Mouse (Mus musculus) forebrain, embryonic 10.5 days (tissue): ENCODE results near the gene Fzd5. TPM values are rescaled to one million over a fixed set of nuclear protein-coding genes. Genes with fewer than 3 reads are reported as not detected.

ENCODE experiments used
- DNase-seq: peaks from one replicate; pipeline ENCODE4 v3.0.0-alpha.2; 2017; ENCODE audit warnings: low spot score; ENCODE audit errors: extremely low spot score
- H3K27ac ChIP-seq: fragments of 300-500 bp; sonication (generic); 2 replicates; pipeline ENCODE4 v1.5.1; 2016; ENCODE audit warnings: mild to moderate bottlenecking
- H3K27me3 ChIP-seq: fragments of 300-500 bp; sonication (generic); 2 replicates; pipeline ENCODE4 v1.6.1; 2016; ENCODE audit warnings: mild to moderate bottlenecking; ENCODE audit not compliant: poor library complexity, severe bottlenecking
- H3K36me3 ChIP-seq: fragments of 300-500 bp; sonication (generic); replicated peaks from 2 replicates; pipeline ENCODE4 v1.6.1; 2016; ENCODE audit warnings: mild to moderate bottlenecking, moderate library complexity
- H3K4me1 ChIP-seq: fragments of 300-500 bp; sonication (generic); 2 replicates; pipeline ENCODE4 v1.6.1; 2016
- H3K4me3 ChIP-seq: fragments of 300-500 bp; sonication (generic); 2 replicates; pipeline ENCODE4 v1.5.1; 2016; ENCODE audit warnings: mild to moderate bottlenecking, moderate library complexity
- H3K9me3 ChIP-seq: fragments of 300-500 bp; sonication (generic); 2 replicates; pipeline ENCODE4 v1.6.1; 2016; ENCODE audit warnings: mild to moderate bottlenecking, moderate library complexity
- WGBS: fragments of 180-500 bp; shearing (Covaris S2); methylation state at CpG from one replicate; pipeline ENCODE4 v1.1.7; 2016; 5-methylcytosine and 5-hydroxymethylcytosine counted together
- polyA plus RNA-seq: library from polyadenylated mRNA; unstranded; fragments of >200 nt; fragmentation: Nextera tagmentation; extraction: Ambion mirVana; gene quantifications from 2 replicates; pipeline ENCODE4 v1.2.1, GENCODE M21; 2016

Gene Fzd5
- polyA plus RNA-seq, 1 experiment from 2014 or later = 1.4 TPM

GRCm38 (mm10) chr1:64744616-64745015 lies 7.1 kb upstream of the Fzd5 start:
- H3K27ac ChIP-seq = no peak overlapping the region
- H3K36me3 ChIP-seq = no peaks in the 10 kb centered on the region
- H3K4me3 ChIP-seq = no peak overlapping the region
- H3K4me1 ChIP-seq = no peaks in the 10 kb centered on the region
- H3K9me3 ChIP-seq = no peaks in the 10 kb centered on the region; the same call in 1 of the 2 replicates
- DNase-seq = no peak
- H3K27me3 ChIP-seq = peaks cover 19% of the 10 kb centered on the region

GRCm38 (mm10) chr1:64742741-64743408 lies 5.3 kb upstream of the Fzd5 start:
- Histone ChIP-seq H3K4me1 (peaks cover 16% of the 10 kb centered on the region), H3K4me3 (no peak overlapping the region), H3K9me3 (no peaks in the 10 kb centered on the region; the same call in 1 of the 2 replicates), H3K27me3 (peaks cover 32% of the 10 kb centered on the region), H3K27ac (no peak overlapping the region), H3K36me3 (no peaks in the 10 kb centered on the region)
- 92% methylated on average over 18 of the region's 18 CpGs for whole genome bisulfite sequencing
- DNase-seq = no peak

GRCm38 (mm10) chr1:64738661-64739082 lies 1.1 kb upstream of the Fzd5 start:
- WGBS = under 1% methylated on average over 14 of the region's 14 CpGs
- Histone ChIP-seq H3K27me3 (peaks cover 64% of the 10 kb centered on the region), H3K27ac (peak overlapping the region; percentile 78), H3K4me1 (peaks cover 57% of the 10 kb centered on the region), H3K36me3 (no peaks in the 10 kb centered on the region), H3K9me3 (no peaks in the 10 kb centered on the region), H3K4me3 (peak overlapping the region; percentile 74)
- peak; percentile 51 for DNase-seq

DNA sequence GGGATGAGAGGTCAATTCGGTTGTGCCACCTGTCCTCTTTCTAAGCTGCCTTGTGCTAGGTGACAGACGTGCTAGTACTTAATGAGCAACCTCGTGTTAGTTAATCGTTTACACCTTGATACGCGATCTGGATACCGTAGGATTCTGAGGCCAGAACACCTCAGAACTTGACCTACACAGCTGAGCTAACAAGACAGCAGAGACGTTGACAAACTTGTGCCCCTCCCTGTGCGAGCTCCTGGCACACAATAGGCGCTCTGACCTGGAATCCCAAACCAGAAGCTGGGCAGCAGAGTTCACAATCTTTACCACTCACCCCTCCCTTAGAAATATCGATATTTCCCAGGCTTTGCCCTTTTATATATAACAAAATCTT lies 617 bp upstream of the Fzd5 start:
- H3K36me3 ChIP-seq = no peaks in the 10 kb centered on the region
- peak overlapping the region; percentile 74 for H3K4me3 ChIP-seq
- H3K27ac ChIP-seq = peak overlapping the region; percentile 78
- whole genome bisulfite sequencing = under 1% methylated on average over 11 of the region's 11 CpGs
- H3K4me1 ChIP-seq = peaks cover 63% of the 10 kb centered on the region
- peaks cover 69% of the 10 kb centered on the region for H3K27me3 ChIP-seq
- no peaks in the 10 kb centered on the region for H3K9me3 ChIP-seq
- DNase-seq = no peak

GRCm38 (mm10) chr1:64736681-64737501 lies 660 bp downstream of the Fzd5 start:
- peak; percentile 53 for DNase-seq
- H3K27me3 ChIP-seq = peaks cover 82% of the 10 kb centered on the region
- peak overlapping the region; percentile 85 for H3K27ac ChIP-seq
- peaks cover 75% of the 10 kb centered on the region for H3K4me1 ChIP-seq
- peak overlapping the region; percentile 74 for H3K4me3 ChIP-seq
- H3K36me3 ChIP-seq = no peaks in the 10 kb centered on the region
- WGBS = under 1% methylated on average over 56 of the region's 56 CpGs
- H3K9me3 ChIP-seq = no peaks in the 10 kb centered on the region

DNA sequence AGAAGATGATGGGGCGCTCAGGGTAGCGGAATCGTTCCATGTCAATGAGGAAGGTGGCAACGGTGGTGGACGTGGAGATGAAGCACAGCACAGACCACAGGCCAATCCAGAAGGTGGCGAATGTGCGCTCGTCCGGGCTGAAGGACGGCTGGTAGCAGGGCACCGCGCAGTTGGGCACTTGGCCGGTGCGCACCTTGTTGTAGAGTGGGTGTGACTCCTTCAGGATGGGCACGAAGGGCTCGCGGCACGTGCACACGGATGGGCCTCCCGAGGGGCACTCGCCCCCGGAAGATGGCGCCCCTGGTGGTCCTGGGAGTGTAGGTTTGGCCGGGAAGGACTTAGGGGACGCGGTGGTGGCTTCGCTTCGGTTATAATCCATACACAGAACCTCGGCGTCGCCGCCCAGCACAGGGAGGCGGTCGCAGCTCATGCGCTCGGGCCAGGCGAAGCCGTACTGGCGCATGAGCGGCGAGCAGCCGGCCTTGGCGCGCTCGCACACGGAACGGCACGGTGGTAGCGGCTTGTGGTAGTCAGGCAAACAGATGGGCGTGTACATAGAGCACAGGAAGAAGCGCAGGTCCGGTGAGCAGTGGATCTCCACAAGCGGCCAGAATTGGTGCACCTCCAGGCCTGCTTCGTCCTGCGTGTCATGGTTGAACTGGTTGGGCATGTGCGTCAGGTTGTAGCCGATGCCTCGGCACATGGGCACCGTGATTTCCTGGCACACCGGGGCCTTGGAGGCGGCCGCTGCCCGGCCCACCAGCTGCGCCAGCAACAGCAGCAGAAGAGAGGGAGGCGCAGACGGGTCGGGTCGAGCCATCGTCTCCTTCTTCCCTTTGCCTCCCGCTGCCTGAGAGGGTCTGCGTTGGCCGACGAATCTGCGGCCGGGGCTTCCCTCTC lies 1.5 kb downstream of the Fzd5 start:
- Histone ChIP-seq H3K27ac (peak overlapping the region; percentile 85), H3K4me1 (peaks cover 83% of the 10 kb centered on the region), H3K9me3 (no peaks in the 10 kb centered on the region), H3K4me3 (peak overlapping the region; percentile 74), H3K27me3 (peaks cover 90% of the 10 kb centered on the region), H3K36me3 (no peaks in the 10 kb centered on the region)
- peak; percentile 73 for DNase-seq
- WGBS = 7% methylated on average over 75 of the region's 75 CpGs

DNA sequence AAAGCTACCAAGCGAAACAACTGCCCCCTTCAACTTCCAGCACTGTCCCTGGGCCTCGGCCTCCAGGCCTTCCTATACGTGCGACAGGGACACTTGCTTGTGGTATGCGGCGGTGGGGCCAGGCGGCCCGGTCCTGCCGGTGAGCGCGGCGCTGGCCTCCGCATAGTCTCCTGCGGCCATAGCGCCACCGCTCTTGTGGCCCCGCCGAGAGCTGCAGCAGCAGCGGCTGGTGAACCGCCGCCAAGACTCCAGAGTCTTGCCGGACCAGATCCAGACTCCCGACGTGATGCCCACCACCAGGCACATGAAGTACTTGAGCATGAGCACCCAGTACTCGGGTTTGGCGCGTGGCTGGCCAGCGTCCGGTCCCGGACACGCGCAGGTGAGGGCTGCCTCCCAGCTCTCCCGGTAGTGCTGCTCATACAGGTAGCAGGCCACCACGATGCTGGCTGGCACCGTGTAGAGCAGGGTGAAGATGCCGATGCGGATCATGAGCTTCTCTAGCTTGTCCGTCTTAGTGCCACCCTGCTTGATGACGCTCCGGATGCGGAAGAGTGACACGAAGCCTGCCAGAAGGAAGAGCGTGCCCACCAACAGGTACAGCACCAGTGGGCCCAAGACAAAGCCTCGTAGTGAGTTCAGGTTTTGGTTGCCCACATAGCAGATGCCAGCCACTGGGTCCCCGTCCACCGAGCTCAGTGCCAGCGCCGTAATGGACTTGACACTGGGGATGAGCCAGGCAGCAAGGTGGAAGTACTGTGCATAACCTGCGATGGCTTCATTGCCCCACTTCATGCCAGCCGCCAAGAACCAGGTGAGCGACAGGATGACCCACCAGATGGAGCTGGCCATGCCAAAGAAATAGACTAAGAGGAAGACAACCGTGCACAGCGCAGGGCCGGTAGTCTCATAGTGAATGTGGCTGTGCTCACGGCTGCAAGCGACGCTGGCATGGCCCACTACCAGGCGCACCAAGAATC lies 2.5 kb downstream of the Fzd5 start:
- Histone ChIP-seq H3K27me3 (peaks cover 89% of the 10 kb centered on the region), H3K27ac (peak overlapping the region; percentile 85), H3K36me3 (no peaks in the 10 kb centered on the region), H3K9me3 (no peaks in the 10 kb centered on the region), H3K4me3 (peak overlapping the region; percentile 74), H3K4me1 (peaks cover 83% of the 10 kb centered on the region)
- peak; percentile 54 for DNase-seq
- 28% methylated on average over 58 of the region's 58 CpGs for WGBS

DNA sequence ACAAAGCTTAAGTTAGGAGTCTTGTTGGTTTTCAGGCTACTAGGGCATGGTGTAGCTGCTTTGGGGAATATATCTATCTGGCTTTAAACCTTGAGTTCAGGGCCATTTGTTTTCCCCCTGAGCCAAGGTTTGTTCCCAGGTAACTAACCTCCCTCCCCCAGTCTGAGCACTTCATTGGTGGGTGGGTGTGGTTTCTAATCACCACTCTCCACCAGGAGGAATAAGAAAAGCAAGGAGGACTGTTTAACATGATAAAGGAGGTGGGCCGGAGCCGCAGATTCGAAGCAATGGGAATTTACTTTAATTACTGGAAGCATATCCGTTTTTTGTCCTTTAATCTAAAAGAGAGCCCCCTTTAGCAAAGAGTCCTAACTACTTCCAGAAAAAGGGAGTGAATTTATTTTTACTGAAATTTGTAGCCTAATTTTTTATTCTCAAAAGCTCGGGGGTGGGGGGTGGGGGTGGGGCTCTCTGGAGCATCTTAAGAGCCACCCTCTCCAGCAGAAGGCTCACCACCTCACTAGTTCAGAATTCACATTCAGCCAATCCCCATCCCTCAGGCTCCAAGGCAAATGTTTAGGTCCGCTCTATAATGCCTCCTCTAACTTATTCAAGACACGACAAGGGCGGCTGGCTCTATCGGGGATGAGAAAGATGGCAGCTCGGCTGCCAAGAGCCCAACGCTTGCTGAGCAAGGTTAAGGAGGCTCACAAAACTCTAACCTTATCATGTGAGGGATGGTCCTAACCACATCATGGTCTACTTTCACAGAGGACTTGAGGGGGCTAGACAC lies 3.9 kb downstream of the Fzd5 start:
- H3K9me3 ChIP-seq = no peaks in the 10 kb centered on the region
- WGBS = 11% methylated on average over 11 of the region's 11 CpGs
- H3K4me3 ChIP-seq = peak overlapping the region; percentile 74
- peaks cover 74% of the 10 kb centered on the region for H3K4me1 ChIP-seq
- no peaks in the 10 kb centered on the region for H3K36me3 ChIP-seq
- peaks cover 75% of the 10 kb centered on the region for H3K27me3 ChIP-seq
- no peak overlapping the region for H3K27ac ChIP-seq
- DNase-seq = no peak

DNA sequence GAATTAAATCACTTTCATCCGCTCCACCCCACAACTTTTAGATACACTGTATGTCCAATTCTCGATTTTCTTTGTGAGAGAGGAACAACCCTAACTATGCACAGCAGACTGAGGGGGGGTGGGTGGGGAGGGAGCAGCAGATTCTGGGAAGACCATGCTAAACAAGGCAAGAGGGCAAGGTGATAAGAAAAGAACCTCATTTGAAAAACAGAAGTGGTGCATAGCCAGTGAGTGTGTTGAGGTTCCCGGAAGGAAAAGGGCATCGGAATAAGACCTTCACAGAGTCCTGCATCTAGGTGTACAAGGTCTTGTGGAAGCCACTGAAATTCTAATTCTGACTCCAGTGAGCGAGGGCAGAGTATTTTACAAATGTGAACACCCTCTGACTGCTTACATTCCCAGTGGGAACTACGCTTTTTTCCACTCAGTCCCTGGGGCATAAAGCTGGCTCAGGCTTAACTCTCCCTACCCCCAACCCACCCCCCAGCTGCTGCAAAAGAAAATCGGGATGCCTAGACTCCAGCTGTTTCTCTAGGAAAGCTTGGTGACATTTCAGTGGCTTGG lies 4.8 kb downstream of the Fzd5 start:
- no peaks in the 10 kb centered on the region for H3K9me3 ChIP-seq
- 48% methylated on average over 7 of the region's 7 CpGs for WGBS
- no peak for DNase-seq
- H3K27me3 ChIP-seq = peaks cover 68% of the 10 kb centered on the region
- H3K27ac ChIP-seq = no peak overlapping the region
- H3K36me3 ChIP-seq = 0 out of 2 replicates have a peak, but pooled peaks cover 5% of the 10 kb centered on the region
- peak overlapping the region; percentile 74 for H3K4me3 ChIP-seq
- peaks cover 65% of the 10 kb centered on the region for H3K4me1 ChIP-seq

GRCm38 (mm10) chr1:64732161-64732560 lies 5.4 kb downstream of the Fzd5 start:
- Histone ChIP-seq H3K27ac (0 out of 2 replicates have a peak overlapping the region, but pooled peaks have one; percentile 11), H3K27me3 (peaks cover 65% of the 10 kb centered on the region), H3K9me3 (no peaks in the 10 kb centered on the region), H3K4me1 (peaks cover 60% of the 10 kb centered on the region), H3K36me3 (0 out of 2 replicates have a peak, but pooled peaks cover 5% of the 10 kb centered on the region), H3K4me3 (0 out of 2 replicates have a peak overlapping the region, but pooled peaks have one; percentile 18)
- WGBS = 39% methylated on average over 10 of the region's 10 CpGs
- DNase-seq = no peak
